Mouse (Mus musculus) heart, embryonic 16.5 days (tissue): ENCODE results near the gene Ssbp1. TPM values are rescaled to one million over a fixed set of nuclear protein-coding genes. Genes with fewer than 3 reads are reported as not detected.

ENCODE experiments used
- ATAC-seq: fragments of 200-750 bp; cut with Nextera tagmentation; replicated peaks from 2 replicates; pipeline ENCODE4 v1.8.0; 2017; ENCODE audit warnings: moderate number of reproducible peaks; ENCODE audit not compliant: insufficient read depth, low FRiP score; ENCODE audit errors: extremely low read depth
- H3K27ac ChIP-seq: fragments of 300-500 bp; sonication (generic); 2 replicates; pipeline ENCODE4 v1.5.1; 2014; ENCODE audit warnings: mild to moderate bottlenecking, low read length, control low read depth, moderate library complexity
- H3K27me3 ChIP-seq: fragments of 300-500 bp; sonication (generic); 2 replicates; pipeline ENCODE4 v1.6.1; 2014; ENCODE audit warnings: low read length, mixed read lengths; ENCODE audit not compliant: control insufficient read depth, insufficient read depth
- H3K36me3 ChIP-seq: fragments of 300-500 bp; sonication (generic); 2 replicates; pipeline ENCODE4 v1.6.1; 2014; ENCODE audit not compliant: control insufficient read depth, insufficient read depth
- H3K4me1 ChIP-seq: fragments of 300-500 bp; sonication (generic); 2 replicates; pipeline ENCODE4 v1.6.1; 2014; ENCODE audit warnings: low read length, mixed read lengths; ENCODE audit not compliant: control insufficient read depth, insufficient read depth
- H3K4me2 ChIP-seq: fragments of 300-500 bp; sonication (generic); 2 replicates; pipeline ENCODE4 v1.6.1; 2014; ENCODE audit warnings: low read depth, mild to moderate bottlenecking, control low read depth, low read length
- H3K4me3 ChIP-seq: fragments of 300-500 bp; sonication (generic); 2 replicates; pipeline ENCODE4 v1.5.1; 2014; ENCODE audit warnings: mild to moderate bottlenecking, control low read depth, low read length
- H3K9ac ChIP-seq: fragments of 300-500 bp; sonication (generic); 2 replicates; pipeline ENCODE4 v1.6.1; 2014; ENCODE audit warnings: low read length, control low read depth
- H3K9me3 ChIP-seq: fragments of 300-500 bp; sonication (generic); replicated peaks from 2 replicates; pipeline ENCODE4 v1.6.1; 2016; ENCODE audit warnings: low read length; ENCODE audit not compliant: control insufficient read depth
- WGBS: fragments of 180-500 bp; shearing (Covaris S2); extraction: QIAGEN DNeasy Blood & Tissue Kit; methylation state at CpG from one replicate; pipeline ENCODE4 v1.1.7; 2014; 5-methylcytosine and 5-hydroxymethylcytosine counted together
- polyA plus RNA-seq: library from polyadenylated mRNA; unstranded; fragments of >200 nt; fragmentation: Nextera tagmentation; extraction: Ambion mirVana; gene quantifications from 2 replicates; pipeline ENCODE4 v1.2.1, GENCODE M21; 2015

The Ssbp1 gene
- polyA plus RNA-seq, 1 experiment from 2014 or later, result 130 TPM

- H3K36me3 ChIP-seq, result 0 out of 2 replicates have a peak, but pooled peaks cover 2% of the 10 kb centered on the region
- no peaks in the 10 kb centered on the region for H3K27me3 ChIP-seq
- no peak for ATAC-seq
- no peak within 1 kb of the TSS for H3K27ac ChIP-seq
- H3K9ac ChIP-seq, result no peak within 1 kb of the TSS
- no peak within 1 kb of the TSS for H3K4me3 ChIP-seq
- H3K9me3 ChIP-seq, result no peaks in the 10 kb centered on the region
- no peak within 1 kb of the TSS for H3K4me2 ChIP-seq
- H3K4me1 ChIP-seq, result no peaks in the 10 kb centered on the region
Measured at GRCm38 (mm10) chr6:40490933-40491332, 19.8 kb downstream of the Ssbp1 start, which contains the start of gene Tas2r137. Gene Tas2r137, plus strand, starts transcription at chr6:40491233.

- Histone ChIP-seq H3K4me1 (no peaks in the 10 kb centered on the region), H3K27me3 (no peaks in the 10 kb centered on the region), H3K27ac (no peak within 1 kb of the TSS), H3K9me3 (no peaks in the 10 kb centered on the region), H3K4me3 (no peak within 1 kb of the TSS), H3K36me3 (no peaks in the 10 kb centered on the region), H3K4me2 (no peak within 1 kb of the TSS), H3K9ac (no peak within 1 kb of the TSS)
- ATAC-seq, result no peak
- 82% methylated on average over 3 of the region's 3 CpGs for WGBS
Measured at GRCm38 (mm10) chr6:40493229-40493628, 22.1 kb downstream of the Ssbp1 start, which contains the start of gene Tas2r108. Gene Tas2r108, plus strand, starts transcription at chr6:40493529.

- ATAC-seq, result no peak
- WGBS, result 67% methylated on average over 1 of the region's 1 CpGs
Measured at GRCm38 (mm10) chr6:40519408-40519807, 48.3 kb downstream of the Ssbp1 start, which contains the start of gene Prss37. Gene Prss37, minus strand, starts transcription at chr6:40519508.

More at GRCm38 (mm10) chr6:40519408-40519807, 48.3 kb downstream of the Ssbp1 start, which contains the start of gene Prss37:
- H3K9ac ChIP-seq, result no peak within 1 kb of the TSS
- no peak within 1 kb of the TSS for H3K27ac ChIP-seq
- no peaks in the 10 kb centered on the region for H3K9me3 ChIP-seq
- H3K4me3 ChIP-seq, result no peak within 1 kb of the TSS
- H3K4me1 ChIP-seq, result no peaks in the 10 kb centered on the region
- H3K27me3 ChIP-seq, result no peaks in the 10 kb centered on the region
- H3K4me2 ChIP-seq, result no peak within 1 kb of the TSS
- no peaks in the 10 kb centered on the region for H3K36me3 ChIP-seq

Other genes starting within 250 kb of the Ssbp1 start
- gene Agk, start 146.2 kb upstream of the Ssbp1 start, polyA plus RNA-seq, result 41.1 and 44.4 TPM in 2 replicates
- gene E330009J07Rik, start 35.2 kb upstream of the Ssbp1 start, polyA plus RNA-seq, result 3.9 TPM in 2 replicates
- gene Wee2, start 32.3 kb upstream of the Ssbp1 start, polyA plus RNA-seq, result not detected in 2 replicates
- not detected in 2 replicates for gene Tas2r137, start 19.9 kb downstream of the Ssbp1 start, polyA plus RNA-seq
- not detected in 2 replicates for gene Tas2r108, start 22.2 kb downstream of the Ssbp1 start, polyA plus RNA-seq
- gene Prss37, start 48.2 kb downstream of the Ssbp1 start, polyA plus RNA-seq, result not detected in 2 replicates
- not detected in 2 replicates for gene Olfr461, start 83.7 kb downstream of the Ssbp1 start, polyA plus RNA-seq
- not detected in 2 replicates for gene Olfr460, start 98.1 kb downstream of the Ssbp1 start, polyA plus RNA-seq
- gene Clec5a, start 114.5 kb downstream of the Ssbp1 start, polyA plus RNA-seq, result 0.71 and 0.72 TPM in 2 replicates
- not detected in 2 replicates for gene Tas2r138, start 142.0 kb downstream of the Ssbp1 start, polyA plus RNA-seq
- 0.10 and 1.1 TPM in 2 replicates for gene Mgam, start 157.5 kb downstream of the Ssbp1 start, polyA plus RNA-seq